Mouse (Mus musculus): ENCODE results near the gene Foxj3.
"Not testable (repeated sequence)": the region's sequence is repeated elsewhere in the genome, so short reads cannot be mapped to it uniquely, and the experiment has no call there.

Foxj3 gene

DNA sequence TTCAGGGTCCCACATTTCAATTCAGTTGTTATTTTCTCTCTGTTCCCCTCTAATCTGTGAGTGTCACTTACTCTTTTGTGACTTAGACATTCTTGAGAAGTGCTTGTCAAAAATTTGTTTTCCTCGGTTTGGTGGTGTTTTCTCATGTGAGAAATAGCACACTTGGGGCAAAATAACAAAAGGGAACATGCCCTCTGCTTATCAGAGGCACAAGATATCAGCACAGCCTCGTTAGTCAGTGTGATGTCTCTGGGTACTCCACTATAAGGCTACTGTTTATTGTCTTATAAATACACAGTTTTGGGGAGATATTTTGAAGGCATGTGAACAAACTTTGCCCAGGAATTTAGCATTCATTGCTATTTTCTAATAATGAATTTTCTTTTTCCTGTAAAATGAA, 37.7 kb downstream of the Foxj3 start:
- DNase-seq: no peak

- no peak for DNase-seq
Observed at GRCm38 (mm10) chr4:119575459-119575858, 38.7 kb downstream of the Foxj3 start.

- no peak for DNase-seq
Observed at GRCm38 (mm10) chr4:119588037-119588436, 51.2 kb downstream of the Foxj3 start.

DNA sequence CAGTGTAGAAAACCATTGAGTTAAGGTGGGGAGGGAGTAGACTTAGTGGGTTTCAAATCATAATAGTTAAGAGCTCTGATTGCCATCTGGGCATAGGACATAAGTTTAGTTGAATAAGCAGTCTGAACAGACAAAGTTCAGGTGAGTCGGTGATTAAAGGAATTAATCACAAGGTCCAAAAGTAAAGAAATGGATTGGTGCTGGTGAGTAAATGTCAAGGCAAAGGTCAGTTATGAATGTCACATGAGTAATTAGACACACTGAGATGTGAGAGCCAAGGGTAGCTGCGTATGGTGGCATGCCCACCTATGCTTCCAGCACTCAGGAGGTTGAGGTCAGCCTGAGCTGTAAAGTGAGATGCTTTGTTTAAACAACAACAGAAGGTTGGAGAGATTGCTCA, 52.6 kb downstream of the Foxj3 start:
- no peak for DNase-seq

- no peak for DNase-seq
Observed at GRCm38 (mm10) chr4:119590027-119590426, 53.2 kb downstream of the Foxj3 start.

DNA sequence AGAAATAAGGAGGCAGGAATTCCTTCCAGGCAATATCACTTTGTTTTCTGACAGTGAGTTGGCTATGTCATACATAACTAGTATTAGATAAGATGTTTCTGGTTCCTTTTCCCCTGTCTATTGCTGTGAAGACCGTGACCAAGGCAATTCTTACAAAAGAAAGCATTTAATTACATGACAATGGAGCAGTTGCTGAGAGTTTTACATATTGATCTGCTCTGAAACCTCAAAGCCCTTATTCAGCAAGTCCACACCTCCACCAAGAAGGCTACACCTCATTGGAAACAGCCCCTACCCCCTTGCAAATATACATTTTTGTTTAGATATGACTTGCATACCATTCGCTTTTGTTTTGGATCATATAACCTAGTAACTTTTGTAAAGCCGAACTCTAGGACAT, 55.7 kb downstream of the Foxj3 start:
- no peak for DNase-seq

GRCm38 (mm10) chr4:119594331-119594730, 57.5 kb downstream of the Foxj3 start:
- DNase-seq: no peak

GRCm38 (mm10) chr4:119599605-119600004, 62.8 kb downstream of the Foxj3 start:
- DNase-seq: no peak

DNA sequence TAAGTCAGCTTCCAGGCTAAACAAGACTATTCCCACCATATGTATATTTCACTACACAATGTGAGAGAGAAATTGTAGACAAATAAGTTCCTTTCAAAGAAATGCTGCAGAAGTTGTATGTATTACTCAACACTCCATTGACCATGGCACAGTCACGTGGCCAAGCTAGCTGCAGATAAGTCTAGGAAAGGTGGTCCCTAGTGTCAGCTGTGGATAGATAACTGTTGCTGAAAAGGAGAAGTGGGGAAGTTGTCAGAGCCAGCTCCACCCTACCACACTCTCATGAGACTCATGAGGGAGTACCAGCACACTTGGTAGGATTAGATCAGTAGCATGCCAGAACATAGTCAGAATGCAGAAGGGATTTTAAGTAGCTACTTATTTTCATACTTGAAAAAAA, 72.7 kb downstream of the Foxj3 start:
- no peak for DNase-seq

DNA sequence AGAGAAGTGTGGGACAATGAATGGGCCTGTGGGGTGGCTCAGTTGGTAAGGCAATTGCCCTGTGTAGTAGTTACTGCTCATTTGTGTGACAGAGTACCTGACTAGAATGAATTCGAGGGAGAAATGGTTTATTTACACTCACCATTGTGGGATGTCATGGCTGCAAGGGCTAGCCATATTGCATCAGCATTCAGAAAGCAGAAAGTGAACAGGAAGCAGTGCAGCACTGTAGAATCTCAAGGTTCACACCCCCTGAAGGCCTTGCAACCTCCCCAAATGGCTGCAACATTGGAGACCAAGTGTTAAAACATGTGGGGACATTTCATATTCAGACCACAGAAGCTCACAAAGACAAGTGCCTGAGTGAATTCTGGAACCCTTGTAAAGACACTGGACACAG, 77.3 kb downstream of the Foxj3 start:
- DNase-seq: no peak

DNA sequence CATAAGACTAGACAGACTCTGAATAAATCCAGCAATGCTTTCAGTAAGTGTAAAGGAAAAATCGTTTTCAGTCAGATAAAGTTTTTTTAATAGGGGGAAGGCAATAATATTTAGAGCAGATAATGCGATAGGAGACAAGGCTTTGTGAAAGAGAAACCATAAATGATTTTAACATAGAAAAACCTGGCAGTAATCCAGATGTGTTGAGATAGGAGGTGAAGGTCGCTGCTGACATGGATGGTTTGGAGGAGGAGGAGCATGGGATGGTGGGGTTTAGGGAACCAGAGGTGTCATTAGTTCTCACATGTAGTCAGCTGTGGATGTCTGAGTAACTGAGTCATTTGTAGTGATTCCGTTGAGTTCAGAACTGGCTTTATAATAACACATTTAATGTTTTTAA, 77.9 kb downstream of the Foxj3 start:
- no peak for DNase-seq

GRCm38 (mm10) chr4:119626081-119626645, 89.4 kb downstream of the Foxj3 start:
- DNase-seq: no peak

DNA sequence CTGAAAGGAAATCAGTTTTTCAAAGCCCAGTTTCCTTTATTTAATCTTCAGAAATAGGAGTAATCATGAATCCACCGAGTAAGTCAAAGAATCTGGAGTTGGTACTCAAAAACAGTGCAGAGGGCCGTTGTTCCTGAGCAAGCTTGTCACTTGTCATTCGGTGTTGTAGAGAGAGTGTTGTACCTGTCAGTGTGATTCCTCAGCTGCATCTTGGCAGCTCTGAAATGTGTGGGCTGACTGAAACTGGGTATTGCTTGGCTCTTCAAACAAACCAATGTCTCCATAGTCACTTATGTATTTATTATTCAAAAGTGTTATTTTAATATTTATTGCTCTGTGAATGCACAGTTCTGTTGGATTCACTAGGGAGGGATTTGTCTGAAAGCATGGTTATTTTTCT, 90.1 kb downstream of the Foxj3 start:
- no peak for DNase-seq

GRCm38 (mm10) chr4:119627317-119627716, 90.5 kb downstream of the Foxj3 start:
- no peak for DNase-seq

DNA sequence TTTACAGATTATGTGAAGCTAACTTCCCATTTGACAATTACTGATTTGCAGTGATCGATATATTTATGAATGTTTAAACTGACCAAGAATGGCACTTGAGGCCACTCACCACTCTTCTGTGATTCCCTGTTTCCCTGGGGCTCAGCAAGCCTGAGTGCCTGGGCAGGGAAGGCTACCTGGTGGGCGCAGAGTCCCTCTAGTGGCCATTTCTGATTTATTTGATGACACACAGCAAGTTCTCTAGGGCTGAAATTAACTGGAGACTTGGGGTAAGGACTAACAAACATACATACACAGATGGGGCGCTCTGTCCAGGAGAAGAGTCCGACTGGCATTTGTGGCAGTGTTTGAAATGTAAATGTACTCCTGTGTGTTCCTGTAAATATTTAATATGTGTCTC, 91.6 kb downstream of the Foxj3 start:
- not testable (repeated sequence) for DNase-seq

DNA sequence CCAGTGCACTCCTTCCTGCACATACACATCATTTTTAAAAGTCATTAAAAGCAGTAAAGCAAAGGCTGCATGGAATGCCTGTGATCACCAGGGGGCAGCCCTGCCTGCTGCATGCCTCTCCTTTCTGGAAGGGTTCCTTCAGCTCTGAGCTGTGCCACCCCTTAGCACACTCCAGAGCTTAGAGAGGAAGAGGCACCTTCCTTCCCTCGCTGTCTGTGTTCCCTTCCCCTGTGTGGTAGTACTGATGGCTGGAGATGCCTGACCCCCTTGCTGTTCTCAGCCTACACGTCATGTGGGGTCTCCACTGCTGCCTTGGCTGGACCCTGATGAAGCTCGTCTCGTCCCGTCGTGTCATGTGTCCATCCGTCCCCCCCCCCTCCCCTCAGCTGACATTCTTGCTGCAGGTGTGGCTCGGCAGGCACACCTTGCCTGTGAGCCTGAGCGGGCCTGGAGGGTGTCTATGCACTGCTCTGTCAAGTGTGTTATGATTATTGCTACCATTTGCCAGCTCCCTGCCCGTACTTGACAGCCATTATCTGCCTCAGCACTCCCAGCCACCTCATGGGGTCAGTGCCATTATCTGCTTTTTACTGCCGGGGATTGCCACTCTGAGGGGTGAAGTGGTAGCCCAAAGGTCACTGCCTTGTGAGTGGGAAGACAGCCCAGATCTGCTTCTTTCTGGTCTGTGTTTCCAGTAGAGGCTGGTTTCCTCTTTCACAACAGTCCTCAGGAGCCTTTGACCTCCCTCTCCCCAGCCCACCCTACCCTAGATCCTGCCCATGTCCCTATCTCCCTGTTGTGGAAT, 94.5 kb downstream of the Foxj3 start:
- DNase-seq: peak; percentile 53

GRCm38 (mm10) chr4:119632721-119633120, 95.9 kb downstream of the Foxj3 start:
- DNase-seq: no peak

GRCm38 (mm10) chr4:119633342-119633741, 96.5 kb downstream of the Foxj3 start:
- DNase-seq: no peak

DNA sequence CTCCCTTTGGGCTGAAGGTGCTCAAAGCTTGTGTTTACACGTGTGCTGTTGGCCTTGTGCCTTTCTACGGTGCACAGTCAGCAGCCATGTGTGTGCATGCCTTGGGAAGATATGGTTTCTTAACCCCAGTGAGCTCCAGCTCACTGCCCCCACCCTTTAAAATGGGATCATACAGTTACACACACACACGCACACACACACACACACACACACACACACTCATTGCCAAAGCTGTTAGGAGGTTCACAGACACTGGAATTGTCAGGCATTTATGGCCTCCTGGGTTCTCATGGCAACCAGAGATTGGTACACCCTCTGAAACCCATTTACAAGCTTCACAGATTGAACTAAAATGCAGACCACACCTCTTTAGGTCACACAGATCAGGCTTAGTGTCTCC, 97.1 kb downstream of the Foxj3 start:
- DNase-seq: no peak

- DNase-seq: no peak
Observed at GRCm38 (mm10) chr4:119634908-119635660, 98.3 kb downstream of the Foxj3 start.

DNA sequence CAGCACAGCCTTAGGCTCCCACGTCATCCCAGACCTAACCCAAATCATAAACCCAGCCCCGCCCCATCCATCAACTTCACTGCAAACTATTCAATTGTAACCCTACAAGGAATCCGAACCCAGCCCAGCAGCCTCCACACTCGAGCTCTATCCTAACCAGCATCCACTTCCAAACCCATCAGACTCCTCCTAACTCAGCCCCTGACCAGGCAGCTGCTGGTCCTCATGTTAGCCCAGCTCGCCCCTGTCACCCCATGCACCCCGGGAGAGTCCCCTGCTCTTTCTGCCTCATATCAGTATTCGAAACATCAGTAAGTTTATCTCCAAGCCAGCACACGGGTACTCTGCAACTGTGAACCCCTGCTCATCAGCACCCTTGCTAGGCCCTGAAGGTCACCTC, 98.9 kb downstream of the Foxj3 start:
- no peak for DNase-seq

- no peak for DNase-seq
Observed at GRCm38 (mm10) chr4:119636731-119637130, 99.9 kb downstream of the Foxj3 start.

DNA sequence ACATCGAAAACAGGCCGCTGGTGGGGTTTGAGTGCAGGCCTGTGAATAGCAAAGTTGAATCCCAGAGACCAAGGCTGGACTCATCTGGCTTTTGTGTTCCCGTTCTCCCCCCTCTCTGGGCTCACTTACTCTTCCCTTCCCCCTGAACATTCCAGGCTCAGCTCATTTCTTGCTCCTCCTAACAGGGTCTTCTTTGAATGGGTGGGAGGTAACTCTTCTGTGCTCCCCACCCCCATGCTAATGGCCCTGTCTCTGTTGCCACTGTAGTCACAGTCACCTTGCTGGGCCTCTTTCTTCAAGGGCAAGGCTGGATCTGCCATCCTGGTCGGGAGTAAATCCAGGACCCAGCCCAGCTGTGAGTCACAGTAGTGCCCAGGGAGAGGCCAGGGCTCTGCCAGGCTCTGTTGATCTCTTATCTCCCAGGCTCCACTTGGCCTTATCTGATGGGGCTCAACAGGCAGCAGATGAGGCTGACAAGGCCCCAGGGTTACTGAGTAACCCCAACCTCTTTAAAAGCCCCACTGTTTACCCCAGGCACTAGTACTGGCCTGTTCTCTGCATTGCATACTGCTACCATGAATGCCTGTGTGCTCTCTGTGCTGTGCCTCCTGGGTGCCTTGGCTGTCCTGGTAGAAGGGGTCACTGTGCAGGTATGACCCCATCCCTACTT, 100.5 kb downstream of the Foxj3 start, which contains the start of gene Guca2a:
Gene Guca2a (plus strand): TSS at position 529 of the 670 bp plus-strand sequence.
- DNase-seq: no peak
